Mouse (Mus musculus) gastrocnemius, adult 8-10 months (tissue): ENCODE results near the gene Olfr373. TPM values are rescaled to one million over a fixed set of nuclear protein-coding genes. Genes with fewer than 3 reads are reported as not detected.

Experiments used
- DNase-seq, 2 experiments: peaks; one replicate each; pipeline ENCODE4 v3.0.0; 2022; ENCODE audit warnings: low spot score in 2 of 2
- total RNA-seq, 4 experiments: library from RNA; stranded (reverse); gene quantifications; 2 replicates each; pipeline ENCODE4 v1.2.4; 2022

Gene Olfr373
- total RNA-seq, 4 experiments from 2014 or later = not detected

GRCm38 (mm10) chr8:72133507-72133906 lies 50.5 kb downstream of the Olfr373 start:
- DNase-seq = no peak

DNA sequence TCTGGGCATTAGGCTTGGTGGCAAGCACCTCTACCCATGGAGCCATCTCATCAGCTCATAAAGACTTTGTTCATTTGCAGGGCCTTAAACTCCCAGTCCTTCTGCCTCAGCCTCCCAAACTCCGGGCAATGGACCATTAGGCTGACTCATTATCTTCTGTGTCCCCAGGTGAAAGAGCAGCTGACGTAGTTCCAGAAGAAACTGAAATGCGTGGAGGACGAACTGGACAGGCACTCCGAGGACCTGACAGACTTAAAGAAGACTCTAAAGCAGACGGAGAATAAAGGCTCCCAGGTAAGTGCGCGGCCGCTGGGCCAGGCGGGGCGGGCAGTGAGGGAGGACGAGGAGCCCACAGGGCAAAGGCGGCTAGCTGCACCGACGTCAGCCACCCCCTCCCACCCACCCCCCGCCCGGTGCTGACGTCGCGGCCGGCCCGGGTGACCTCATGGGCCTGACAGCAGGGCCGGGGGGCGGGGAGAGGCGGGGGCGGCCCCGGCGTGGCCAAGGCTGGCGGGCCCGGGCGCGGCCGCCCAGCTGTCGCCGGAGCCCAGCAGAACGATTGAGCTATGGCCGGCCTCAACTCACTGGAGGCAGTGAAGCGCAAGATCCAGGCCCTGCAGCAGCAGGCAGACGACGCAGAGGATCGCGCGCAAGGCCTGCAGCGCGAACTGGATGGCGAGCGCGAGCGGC lies 51.9 kb downstream of the Olfr373 start, which contains the start of gene Tpm4:
TSS of gene Tpm4 (plus strand) at position 220 of the 690 bp plus-strand sequence.
- DNase-seq = peak; percentile 22 to 35

- peak in 1 of 2 experiments; percentile 16 for DNase-seq
These were observed 52.7 kb downstream of the Olfr373 start for GRCm38 (mm10) chr8:72135446-72136301.

DNA sequence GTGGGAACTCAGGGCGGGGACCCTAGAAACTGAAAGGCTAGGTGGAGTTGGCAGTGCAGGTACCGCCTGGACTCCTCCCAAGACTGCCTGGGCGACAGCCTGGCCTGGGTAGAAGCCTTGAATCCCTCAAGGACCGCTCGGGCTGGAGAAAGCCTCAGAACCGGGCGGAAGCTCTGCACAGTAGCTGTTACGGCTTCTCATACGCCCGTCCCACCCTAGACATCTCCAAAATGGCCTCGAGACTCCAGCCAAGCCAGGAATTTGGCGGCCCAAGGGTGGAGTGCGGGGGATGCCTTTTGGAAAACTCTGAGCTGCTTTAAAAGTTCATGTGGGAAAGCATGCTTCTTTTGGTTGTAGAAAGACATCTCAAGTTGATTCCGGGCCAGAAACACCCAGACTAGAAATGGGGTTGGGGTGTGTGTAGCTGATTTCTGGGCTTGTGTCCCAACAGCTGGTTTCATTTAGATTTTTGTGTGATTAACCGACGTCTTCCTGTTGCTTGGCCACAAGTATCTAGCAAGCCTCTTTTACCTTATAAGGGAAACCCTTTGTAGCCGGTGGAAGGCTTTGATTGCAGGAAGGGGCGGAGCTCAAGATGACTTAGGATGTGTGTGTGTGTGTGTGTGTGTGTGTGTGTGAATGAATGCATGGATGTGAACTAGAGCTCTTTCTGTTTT lies 53.5 kb downstream of the Olfr373 start:
- peak; percentile 40 to 62 for DNase-seq

DNA sequence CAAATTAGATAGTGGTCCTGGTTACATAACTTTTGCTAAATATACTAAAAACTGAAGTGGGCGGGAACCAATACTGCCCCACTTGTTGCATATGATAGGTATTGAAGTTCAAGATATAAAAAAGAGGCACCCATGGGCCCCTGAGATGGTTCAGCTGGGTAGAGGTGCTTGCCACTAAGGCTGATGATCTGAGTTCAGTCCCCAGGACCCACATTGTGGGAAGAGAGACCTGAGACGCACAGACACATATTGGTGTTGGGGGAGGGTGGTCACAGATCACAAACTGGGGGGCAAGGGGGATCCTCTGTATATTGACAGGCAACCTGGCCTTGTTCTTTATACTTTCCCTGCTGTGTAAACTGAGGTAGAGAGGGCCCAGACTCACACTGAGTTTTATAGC lies 54.5 kb downstream of the Olfr373 start:
- no peak for DNase-seq

DNA sequence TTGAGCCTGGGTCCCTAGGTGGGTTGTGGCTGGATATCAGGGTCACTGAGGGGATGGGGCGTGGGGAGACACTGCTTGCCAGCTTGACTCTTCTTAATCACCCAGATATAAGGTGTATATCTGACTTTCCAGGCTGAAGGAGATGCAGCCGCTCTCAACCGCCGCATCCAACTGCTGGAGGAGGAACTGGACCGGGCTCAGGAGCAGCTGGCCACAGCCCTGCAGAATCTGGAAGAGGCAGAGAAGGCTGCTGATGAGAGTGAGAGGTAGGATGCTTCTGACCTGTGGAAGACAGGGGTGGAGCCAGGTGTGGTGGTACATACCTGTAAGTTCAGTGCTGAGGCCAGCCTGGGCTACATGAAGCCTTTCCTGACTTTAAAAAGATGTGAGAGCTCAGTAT lies 55.5 kb downstream of the Olfr373 start:
- DNase-seq = no peak

DNA sequence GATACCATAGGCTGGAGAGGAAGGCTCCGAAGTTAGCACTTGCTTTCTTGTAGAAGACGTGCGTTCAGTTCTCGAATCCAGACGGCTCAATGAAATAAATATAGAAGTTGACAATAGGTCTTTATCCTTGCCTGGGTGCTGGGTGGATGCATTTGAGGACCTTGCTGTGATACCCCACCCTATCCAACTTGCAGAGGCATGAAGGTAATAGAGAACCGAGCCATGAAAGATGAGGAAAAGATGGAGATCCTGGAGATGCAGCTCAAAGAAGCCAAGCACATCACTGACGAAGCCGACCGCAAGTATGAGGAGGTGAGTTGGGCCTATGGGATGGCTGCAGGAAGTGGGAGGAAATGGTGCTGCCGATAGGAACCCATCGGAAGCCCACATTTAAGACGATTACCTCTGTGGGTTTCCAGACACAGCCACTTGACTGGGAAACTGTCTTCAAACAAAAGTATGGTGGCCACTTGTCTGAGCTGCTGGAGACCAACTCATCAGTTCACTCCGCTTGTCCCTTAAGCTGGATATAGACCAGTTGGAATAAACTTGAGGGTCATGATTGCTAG lies 60.4 kb downstream of the Olfr373 start:
- no peak for DNase-seq

DNA sequence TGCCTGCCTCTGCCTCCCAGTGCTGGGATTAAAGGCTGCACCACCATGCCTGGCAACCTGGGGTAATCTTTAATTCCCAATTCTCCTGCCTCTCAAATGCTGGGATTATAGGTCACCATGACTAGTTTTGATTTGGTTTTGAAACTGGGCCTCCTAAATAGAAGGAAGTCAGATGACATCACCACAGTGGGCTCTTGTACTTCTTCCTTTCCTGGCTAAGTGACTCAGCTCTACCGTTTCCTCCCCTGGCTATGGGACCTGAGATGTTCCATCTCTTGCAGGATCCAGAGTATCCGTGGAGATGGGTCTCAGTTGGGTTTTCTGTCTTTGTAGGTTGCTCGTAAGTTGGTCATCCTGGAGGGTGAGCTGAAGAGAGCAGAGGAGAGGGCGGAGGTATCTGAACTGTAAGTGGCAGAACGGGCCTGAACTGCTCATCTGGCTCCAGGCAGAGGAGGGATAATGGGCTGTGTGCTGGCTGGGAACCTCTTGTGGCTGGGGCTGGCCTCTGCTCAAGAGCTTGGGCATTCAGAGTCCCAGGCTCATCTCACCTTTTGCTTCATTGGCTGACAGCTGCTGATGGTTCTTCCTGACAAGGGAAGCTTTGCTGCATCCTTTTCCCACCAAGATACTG lies 61.5 kb downstream of the Olfr373 start:
- DNase-seq = no peak

DNA sequence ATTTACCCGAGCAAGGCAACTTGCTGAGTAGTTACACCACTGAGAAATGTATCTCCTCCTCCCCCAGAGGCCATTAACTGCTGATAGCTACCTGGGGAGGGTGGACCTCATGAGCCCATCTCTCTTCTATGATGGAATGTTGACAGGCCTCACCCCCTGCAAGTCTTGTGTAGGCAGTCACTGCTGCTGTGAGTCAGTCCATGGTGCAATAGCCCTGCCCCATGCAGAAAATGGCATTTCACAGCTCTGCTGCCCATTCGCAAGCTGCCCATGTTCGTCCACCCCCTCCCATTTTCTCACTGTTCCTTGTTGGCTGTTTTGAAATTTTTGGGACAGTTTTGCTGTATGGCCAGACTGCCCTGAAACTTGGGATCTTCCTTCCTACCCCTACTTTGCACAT lies 62.5 kb downstream of the Olfr373 start:
- no peak for DNase-seq

GRCm38 (mm10) chr8:72146056-72146455 lies 63.1 kb downstream of the Olfr373 start:
- DNase-seq = no peak

- no peak for DNase-seq
These were observed 63.6 kb downstream of the Olfr373 start for GRCm38 (mm10) chr8:72146556-72146955.

DNA sequence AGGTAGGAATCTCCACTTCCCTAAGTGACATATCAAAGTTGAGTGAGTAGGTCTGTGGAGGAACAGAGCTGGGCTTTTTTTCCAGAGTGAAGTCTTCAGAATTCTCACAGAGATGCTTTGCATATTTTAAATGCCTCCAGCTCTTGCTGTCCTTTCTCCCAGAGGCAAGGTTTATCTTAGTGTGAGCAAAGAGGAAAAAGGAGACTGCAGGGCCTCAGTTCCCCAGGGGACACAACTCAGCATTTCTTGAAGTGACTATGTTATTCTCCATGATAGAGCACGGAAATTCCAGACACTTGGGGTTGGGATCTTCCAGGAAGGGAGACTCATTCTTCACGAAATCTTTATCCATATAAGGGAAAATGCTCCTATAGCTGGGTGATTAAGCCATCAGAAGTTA lies 64.3 kb downstream of the Olfr373 start:
- no peak for DNase-seq

DNA sequence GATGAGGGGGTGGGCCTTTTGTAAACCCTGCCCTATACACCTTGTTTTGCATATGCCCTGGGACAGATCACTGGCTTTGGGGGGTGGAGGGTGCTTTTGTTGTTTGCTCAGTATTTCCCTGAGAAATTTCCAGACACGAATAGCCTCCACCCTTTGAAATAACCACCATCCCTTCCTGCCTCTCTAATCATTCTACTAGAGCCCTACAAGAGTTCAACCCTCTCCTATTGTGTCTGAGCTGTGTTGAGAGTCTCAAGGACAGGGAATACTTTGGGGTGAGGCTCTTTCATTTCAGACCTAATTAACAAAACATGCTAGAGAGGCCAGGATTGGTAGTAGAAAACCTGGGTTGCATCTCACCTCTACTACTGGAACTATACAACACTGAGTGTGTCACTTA lies 66.1 kb downstream of the Olfr373 start:
- DNase-seq = no peak

DNA sequence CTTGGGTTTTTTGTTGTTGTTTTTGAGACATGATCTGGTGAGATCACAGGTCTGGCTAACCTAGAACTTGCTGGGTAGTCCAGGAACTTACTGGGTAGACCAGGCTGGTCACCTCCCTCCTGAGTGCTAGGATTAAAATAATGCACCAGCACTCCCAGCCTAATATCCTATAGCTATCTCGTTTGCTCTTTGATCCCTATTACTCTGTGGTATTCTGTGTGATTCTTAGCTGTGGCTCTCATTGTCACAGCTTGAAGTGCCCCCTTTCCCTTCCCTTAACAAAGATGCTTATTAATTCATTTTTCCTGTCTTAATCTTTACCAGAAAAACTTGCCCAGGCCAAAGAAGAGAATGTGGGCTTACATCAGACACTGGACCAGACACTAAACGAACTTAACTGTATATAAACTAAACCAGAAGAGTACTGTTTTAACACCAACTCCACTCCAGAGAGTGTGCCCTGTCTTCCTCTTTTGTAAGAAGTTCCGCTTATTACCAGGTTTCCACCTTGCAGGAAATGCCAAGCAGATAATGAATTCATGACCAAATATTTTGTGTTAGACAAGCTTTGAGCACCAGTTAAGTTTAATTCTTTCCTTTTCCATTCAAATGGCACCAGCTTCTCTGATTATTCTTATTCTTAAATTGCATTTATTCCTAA lies 68.6 kb downstream of the Olfr373 start:
- DNase-seq = no peak

Other genes with a start within 250 kb of the Olfr373 start
- 1 to 10 TPM; 1.7 to 2.4 (median 1.8) TPM for gene Zfp709, start 201.2 kb upstream of the Olfr373 start, total RNA-seq
- 1 to 10 TPM; 2.5 to 4.2 (median 3.2) TPM for gene Zfp882, start 174.6 kb upstream of the Olfr373 start, total RNA-seq
- gene Zfp617, start 174.5 kb upstream of the Olfr373 start, total RNA-seq = 10 to 100 TPM; 17.1 to 20.4 (median 18.5) TPM
- 1 to 10 TPM; 1.3 to 2.3 (median 2.2) TPM for gene Zfp961, start 132.1 kb upstream of the Olfr373 start, total RNA-seq
- gene Cyp4f18, start 73.6 kb upstream of the Olfr373 start, total RNA-seq = under 1 TPM in 2 of 4 experiments, not detected in 2; 0.54 to 0.91 TPM
- gene Olfr372, start 42.0 kb upstream of the Olfr373 start, total RNA-seq = not detected
- not detected for gene Olfr374, start 23.9 kb downstream of the Olfr373 start, total RNA-seq
- gene Tpm4, start 51.8 kb downstream of the Olfr373 start, total RNA-seq = 10 to 100 TPM; 15.5 to 29.6 (median 21.3) TPM
- gene Rab8a, start 78.0 kb downstream of the Olfr373 start, total RNA-seq = 10 to 100 TPM in 2 of 4 experiments, 1 to 10 TPM in 2; 6.3 to 14.1 (median 9.0) TPM
- gene Hsh2d, start 106.5 kb downstream of the Olfr373 start, total RNA-seq = not detected
- not detected for gene Cib3, start 129.7 kb downstream of the Olfr373 start, total RNA-seq
- not detected for gene Gm11034, start 130.5 kb downstream of the Olfr373 start, total RNA-seq
- gene Fam32a, start 136.6 kb downstream of the Olfr373 start, total RNA-seq = 1 to 10 TPM; 5.9 to 9.7 (median 7.9) TPM
- gene Ap1m1, start 156.8 kb downstream of the Olfr373 start, total RNA-seq = 10 to 100 TPM; 17.6 to 20.9 (median 19.1) TPM
- 1 to 10 TPM; 1.7 to 3.2 (median 2.8) TPM for gene Gm10282, start 222.1 kb downstream of the Olfr373 start, total RNA-seq
- 10 to 100 TPM in 3 of 4 experiments, 1 to 10 TPM in 1; 6.8 to 14.3 (median 11.5) TPM for gene Klf2, start 235.9 kb downstream of the Olfr373 start, total RNA-seq